Mouse (Mus musculus) G1E (cell line): ENCODE data around the gene Tmem125. TPM values are rescaled to one million over a fixed set of nuclear protein-coding genes. Genes with fewer than 3 reads are reported as not detected.

Experiments
- ATAC-seq: 2 replicates; pipeline ENCODE4 v1.8.0; 2016; ENCODE audit warnings: mild to moderate bottlenecking; ENCODE audit not compliant: insufficient number of reproducible peaks, poor library complexity, low FRiP score, severe bottlenecking; ENCODE audit errors: extremely low read depth
- DNase-seq: peaks from one replicate; pipeline ENCODE4 v3.0.0; 2012; ENCODE audit warnings: low spot score
- H3K27me3 ChIP-seq: 2 replicates; pipeline ENCODE4 v1.6.1; 2012; ENCODE audit warnings: mild to moderate bottlenecking, low read length, inconsistent platforms; ENCODE audit not compliant: insufficient read depth
- H3K36me3 ChIP-seq: replicated peaks from 2 replicates; pipeline ENCODE3; 2012; ENCODE audit warnings: mild to moderate bottlenecking, inconsistent platforms
- H3K4me1 ChIP-seq: 2 replicates; pipeline ENCODE4 v1.6.1; 2012; ENCODE audit warnings: low read depth, low read length, inconsistent platforms, mixed read lengths; ENCODE audit not compliant: insufficient read depth
- H3K4me3 ChIP-seq: 2 replicates; pipeline ENCODE4 v1.5.1; 2012; ENCODE audit warnings: low read depth, mild to moderate bottlenecking, inconsistent platforms, low read length, moderate library complexity, mixed read lengths
- H3K9me3 ChIP-seq: replicated peaks from 2 replicates; pipeline ENCODE4 v1.6.1; 2012; ENCODE audit warnings: inconsistent platforms
- CTCF ChIP-seq: IDR thresholded peaks from 2 replicates; pipeline ENCODE4 v1.5.1; 2012; ENCODE audit warnings: low read depth, low read length, inconsistent platforms, mixed read lengths
- GATA1 ChIP-seq: IDR thresholded peaks from 2 replicates; pipeline ENCODE4 v1.6.1; 2012; ENCODE audit warnings: borderline replicate concordance, low read length, inconsistent platforms, mixed read lengths
- GATA2 ChIP-seq: IDR thresholded peaks from 2 replicates; pipeline ENCODE4 v1.6.1; 2012; ENCODE audit warnings: low read depth, low read length, inconsistent platforms, borderline replicate concordance
- POLR2AphosphoS5 ChIP-seq: IDR thresholded peaks from 2 replicates; pipeline ENCODE4 v1.6.1; 2012; ENCODE audit warnings: low read depth, low read length, inconsistent platforms; ENCODE audit not compliant: insufficient replicate concordance
- TAL1 ChIP-seq: conservative IDR thresholded peaks from 2 replicates; pipeline ENCODE4 v1.6.1; 2012; ENCODE audit warnings: low read depth, low read length, inconsistent platforms, mixed read lengths
- polyA plus RNA-seq: library from polyadenylated mRNA; stranded (reverse); fragments of >175 nt; gene quantifications from 2 replicates; pipeline ENCODE4 v1.2.3, GENCODE M21; 2012
- total RNA-seq, 2 experiments: library from RNA; stranded (forward) in 1 of 2; stranded (reverse) in 1 of 2; fragments of 200-1000 nt in 1 of 2; fragments of >200 nt in 1 of 2; fragmentation: Nextera tagmentation in 1 of 2; gene quantifications; 2 replicates each; pipeline ENCODE4 v1.2.3; 2014 to 2017

The Tmem125 gene
- total RNA-seq (2014; fragmentation: Nextera tagmentation), result not detected in 2 replicates
- 0.22 TPM in 1 of 2 replicates, not detected in the other for total RNA-seq (2017)
- not detected in 2 replicates for polyA plus RNA-seq

DNA sequence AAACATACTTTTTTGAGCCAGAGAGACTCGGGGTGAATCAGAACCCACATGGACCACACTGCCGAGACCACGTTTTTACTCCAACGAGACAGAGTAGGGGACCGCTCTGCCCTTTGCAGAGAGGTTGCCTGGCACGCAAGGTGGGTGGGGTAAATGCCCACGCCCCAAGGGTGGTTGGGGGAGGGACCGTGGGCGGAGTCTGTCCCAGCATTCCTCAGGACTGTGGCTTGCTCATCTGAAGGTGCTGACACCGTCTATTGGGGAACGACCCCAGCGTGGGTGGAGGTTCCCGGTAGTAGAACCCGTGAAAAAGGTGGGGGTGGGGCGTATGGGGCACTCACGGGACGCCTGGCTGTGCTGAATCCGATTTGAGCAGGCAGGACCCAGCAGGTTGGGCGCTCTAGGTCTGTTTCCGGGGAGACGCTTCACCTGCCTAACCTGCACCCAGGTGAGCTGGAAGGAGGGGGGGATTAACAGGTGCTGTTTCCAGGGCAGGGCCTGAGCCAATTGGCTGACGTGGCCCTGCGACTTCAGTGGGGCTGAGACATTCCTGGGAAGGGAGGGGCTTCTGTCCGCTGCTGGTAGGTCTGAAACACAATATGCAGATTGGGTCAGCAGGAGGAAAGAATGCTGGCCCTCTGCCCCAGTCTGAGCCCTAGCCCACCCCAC lies at the start of gene Tmem125:
Tmem125 (minus strand) TSS at position 453 of the 669 bp plus-strand sequence.
- TF ChIP-seq POLR2AphosphoS5 (no peak), GATA1 (no peak), TAL1 (no peak), CTCF (no peak), GATA2 (no peak)

DNA sequence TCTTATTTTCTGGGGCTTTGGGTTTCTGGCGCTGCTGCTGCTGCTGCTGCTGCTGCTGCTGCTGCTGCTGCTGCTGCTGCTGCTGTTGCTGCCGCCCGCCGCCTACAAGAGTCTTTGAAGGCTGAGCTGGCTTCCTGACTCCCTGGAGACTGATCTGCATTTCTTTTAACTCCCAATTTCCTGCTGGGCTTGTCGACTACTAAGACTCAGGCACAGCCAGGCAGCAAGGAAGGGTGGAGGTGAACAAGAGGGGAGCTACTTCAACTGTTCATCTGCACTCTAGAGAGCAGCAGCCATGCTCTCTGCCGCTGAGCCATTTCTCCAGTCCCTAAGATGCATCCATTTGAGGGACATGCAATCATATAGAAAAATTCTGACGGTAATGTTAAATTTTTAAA lies 45.9 kb upstream of the Tmem125 start:
- H3K36me3 ChIP-seq, result no peaks in the 10 kb centered on the region
- no peak for ATAC-seq
- TF ChIP-seq CTCF (no peak), TAL1 (no peak), GATA1 (no peak), GATA2 (no peak), POLR2AphosphoS5 (no peak)
- no peaks in the 10 kb centered on the region for H3K4me1 ChIP-seq
- no peak overlapping the region for H3K4me3 ChIP-seq
- no peaks in the 10 kb centered on the region for H3K27me3 ChIP-seq
- DNase-seq, result no peak
- H3K9me3 ChIP-seq, result no peaks in the 10 kb centered on the region

More for the DNA sequence above, at the start of gene Tmem125:
- DNase-seq (no peak), ATAC-seq (no peak)
- Histone ChIP-seq H3K4me3 (peak within 1 kb of the TSS; percentile 28; the same call in 1 of the 2 replicates), H3K4me1 (peaks cover 6% of the 10 kb centered on the region), H3K36me3 (no peaks in the 10 kb centered on the region), H3K9me3 (no peaks in the 10 kb centered on the region), H3K27me3 (peaks cover 26% of the 10 kb centered on the region)

DNA sequence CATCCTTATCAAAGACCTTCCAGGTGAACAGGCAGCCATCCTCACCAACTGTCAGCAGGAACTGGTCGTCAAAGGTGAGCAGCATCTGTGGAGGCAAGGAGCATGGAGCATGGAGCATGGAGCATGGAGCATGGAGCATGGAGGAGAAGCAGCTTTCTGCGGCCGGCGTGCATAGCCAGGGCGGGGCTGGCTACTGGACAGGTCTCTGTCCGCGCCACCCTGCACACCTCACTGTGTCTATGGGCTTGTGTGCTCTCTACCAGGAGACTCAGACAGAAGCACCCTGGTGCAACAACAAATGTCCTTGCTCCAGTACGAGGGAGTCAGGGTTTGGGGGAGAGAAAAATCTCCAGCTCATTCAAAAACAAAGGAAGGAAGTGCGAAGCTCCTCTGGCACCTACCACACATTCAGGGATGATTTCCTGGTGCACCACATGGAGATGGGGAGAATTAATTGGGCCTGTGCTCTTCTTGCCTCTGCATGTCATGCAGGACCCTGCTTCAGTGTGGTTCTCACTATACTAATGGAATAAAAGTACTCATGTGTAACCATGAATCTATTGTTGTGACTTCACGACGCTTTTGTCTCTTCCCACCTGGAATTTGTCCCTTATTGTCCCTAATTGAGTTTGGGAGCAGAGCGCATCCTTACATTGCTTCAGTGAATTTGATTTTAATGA lies 45.3 kb upstream of the Tmem125 start:
- no peaks in the 10 kb centered on the region for H3K4me1 ChIP-seq
- H3K4me3 ChIP-seq, result no peak overlapping the region
- DNase-seq (no peak), ATAC-seq (no peak)
- H3K36me3 ChIP-seq, result no peaks in the 10 kb centered on the region
- no peaks in the 10 kb centered on the region for H3K27me3 ChIP-seq
- no peak for TF ChIP-seq TAL1
- TF ChIP-seq CTCF, result no peak
- TF ChIP-seq GATA2, result no peak
- TF ChIP-seq GATA1, result no peak
- TF ChIP-seq POLR2AphosphoS5, result no peak
- H3K9me3 ChIP-seq, result no peaks in the 10 kb centered on the region

DNA sequence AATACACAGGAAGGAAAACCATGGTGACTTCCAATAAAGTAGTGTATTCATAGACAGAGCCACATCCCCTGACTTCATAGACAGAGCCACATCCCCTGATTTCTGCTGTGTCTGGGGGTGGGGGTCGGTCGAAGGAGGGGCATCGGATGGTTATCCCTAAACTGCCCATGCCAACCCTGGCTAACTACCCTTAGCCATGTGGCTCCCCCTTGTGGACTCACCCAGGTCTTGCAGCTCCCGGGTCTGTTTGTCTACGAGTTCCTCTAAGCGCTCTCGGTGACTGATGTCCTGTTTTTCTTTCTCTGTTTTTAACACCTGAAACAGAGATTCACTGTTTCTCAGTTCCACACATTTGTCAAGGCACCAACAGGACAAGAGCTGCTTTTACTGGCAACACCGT lies 38.8 kb upstream of the Tmem125 start:
- H3K27me3 ChIP-seq, result peaks cover 4% of the 10 kb centered on the region
- TF ChIP-seq GATA2 (no peak), POLR2AphosphoS5 (no peak), GATA1 (no peak), CTCF (no peak; the same call in 1 of the 2 replicates), TAL1 (no peak)
- no peak for DNase-seq

DNA sequence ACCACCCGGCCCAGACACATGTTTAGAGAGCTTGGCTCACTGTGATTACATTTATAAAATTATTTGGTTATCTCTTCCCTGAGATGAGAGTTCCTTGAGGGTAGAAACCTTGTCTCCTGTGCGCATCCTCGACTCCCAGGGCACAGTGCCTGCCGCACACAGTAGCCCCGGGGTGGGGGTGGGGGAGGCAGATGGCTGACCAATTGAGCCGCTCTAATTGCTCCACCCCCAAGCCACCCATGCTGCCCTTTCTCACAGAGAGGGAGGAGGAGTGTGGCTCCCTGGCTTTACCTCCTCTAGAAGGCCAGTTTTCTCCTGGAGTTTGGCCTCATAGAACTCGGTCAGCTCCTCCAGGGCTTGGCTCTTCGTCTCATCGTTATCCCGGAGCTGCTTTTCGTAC lies 37.7 kb upstream of the Tmem125 start:
- Histone ChIP-seq H3K36me3 (no peaks in the 10 kb centered on the region), H3K4me3 (no peak overlapping the region), H3K9me3 (0 out of 2 replicates have a peak, but pooled peaks cover 2% of the 10 kb centered on the region), H3K4me1 (no peaks in the 10 kb centered on the region), H3K27me3 (peaks cover 12% of the 10 kb centered on the region)
- DNase-seq (no peak), ATAC-seq (no peak)
- TF ChIP-seq POLR2AphosphoS5, result no peak

More for the DNA sequence above, 38.8 kb upstream of the Tmem125 start:
- Histone ChIP-seq H3K36me3 (no peaks in the 10 kb centered on the region), H3K4me3 (no peak overlapping the region), H3K4me1 (no peaks in the 10 kb centered on the region), H3K9me3 (0 out of 2 replicates have a peak, but pooled peaks cover under 1% of the 10 kb centered on the region)
- ATAC-seq, result no peak

DNA sequence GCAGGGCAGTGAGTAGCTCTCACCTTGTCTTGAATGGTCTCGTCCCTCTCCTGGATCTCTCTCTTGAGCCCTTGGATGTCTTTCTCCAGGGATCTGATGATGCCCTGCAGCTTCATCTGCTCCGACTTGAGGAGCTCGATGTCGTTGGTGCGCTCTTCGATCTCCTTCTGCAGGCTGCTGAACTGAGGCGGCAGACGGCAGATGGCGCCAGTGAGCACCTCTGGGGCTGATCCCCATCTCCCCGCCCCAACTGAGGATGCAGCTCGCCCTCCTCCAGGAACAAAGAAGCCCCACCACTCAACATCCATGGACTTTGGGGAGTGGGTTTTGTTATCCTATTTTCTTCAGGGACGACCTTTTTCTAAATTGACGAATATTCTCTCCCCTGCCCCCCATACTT lies 35.5 kb upstream of the Tmem125 start:
- H3K4me1 ChIP-seq, result no peaks in the 10 kb centered on the region
- H3K36me3 ChIP-seq, result no peaks in the 10 kb centered on the region
- DNase-seq, result peak; percentile 22
- H3K27me3 ChIP-seq, result peaks cover 23% of the 10 kb centered on the region
- 0 out of 2 replicates have a peak, but pooled peaks cover 2% of the 10 kb centered on the region for H3K9me3 ChIP-seq
- no peak overlapping the region for H3K4me3 ChIP-seq
- ATAC-seq, result no peak
- TF ChIP-seq CTCF, result peak; percentile 32; the same call in 1 of the 2 replicates
- TF ChIP-seq TAL1, result no peak
